Mouse (Mus musculus) lung, postnatal 25 days (tissue): Measurements from ENCODE around the gene Adam11.

Experiments
- DNase-seq: peaks from one replicate; pipeline ENCODE4 v3.0.0; 2022; ENCODE audit warnings: low spot score

The Adam11 gene

DNA sequence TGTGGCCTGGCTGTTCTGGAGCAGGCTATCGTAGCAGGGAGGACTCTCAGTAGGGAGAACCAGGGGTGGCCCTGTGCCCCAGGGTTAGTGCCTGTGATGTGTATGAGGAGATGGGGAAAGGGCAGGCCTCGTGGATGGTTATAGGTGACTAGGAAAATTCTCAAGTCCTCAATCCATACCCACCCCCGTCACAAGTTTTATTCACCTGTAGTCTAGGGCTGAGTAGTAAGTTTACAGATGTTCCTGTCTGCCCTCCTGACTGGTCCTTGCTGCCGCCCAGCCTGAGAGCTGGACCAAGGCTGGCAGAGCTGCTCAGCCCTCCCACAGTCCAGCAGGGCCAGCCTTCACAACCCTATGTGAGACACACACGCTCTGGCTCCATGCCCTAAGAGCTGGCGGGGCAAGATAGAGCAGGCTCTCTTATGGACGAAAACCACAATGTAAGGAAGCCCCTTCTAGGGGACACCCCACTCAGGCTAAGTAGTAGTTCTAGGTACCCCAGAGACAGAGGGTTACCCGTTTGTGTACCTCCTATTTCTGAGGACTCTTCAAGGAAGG, 17.9 kb downstream of the Adam11 start:
- no peak for DNase-seq

DNA sequence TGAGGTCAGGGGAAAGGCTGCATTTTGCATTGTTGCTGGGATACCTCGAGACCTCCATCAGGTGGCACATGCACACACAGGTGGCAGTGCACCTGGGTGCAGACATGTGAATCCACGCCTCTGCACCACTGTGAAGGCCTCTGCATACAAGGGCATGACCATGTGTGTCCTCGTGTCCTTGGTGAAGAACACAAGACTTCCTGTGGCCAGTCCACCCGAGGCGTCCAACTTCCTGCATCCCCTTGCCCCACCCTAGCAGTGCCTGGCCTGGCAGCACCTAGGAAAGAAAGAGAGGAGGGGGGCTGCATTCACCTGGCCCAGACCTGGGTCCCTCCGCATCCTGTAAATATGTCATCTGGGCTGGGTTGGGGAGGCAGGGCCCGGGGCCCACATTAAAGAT, 18.6 kb downstream of the Adam11 start:
- DNase-seq: peak; percentile 18

DNA sequence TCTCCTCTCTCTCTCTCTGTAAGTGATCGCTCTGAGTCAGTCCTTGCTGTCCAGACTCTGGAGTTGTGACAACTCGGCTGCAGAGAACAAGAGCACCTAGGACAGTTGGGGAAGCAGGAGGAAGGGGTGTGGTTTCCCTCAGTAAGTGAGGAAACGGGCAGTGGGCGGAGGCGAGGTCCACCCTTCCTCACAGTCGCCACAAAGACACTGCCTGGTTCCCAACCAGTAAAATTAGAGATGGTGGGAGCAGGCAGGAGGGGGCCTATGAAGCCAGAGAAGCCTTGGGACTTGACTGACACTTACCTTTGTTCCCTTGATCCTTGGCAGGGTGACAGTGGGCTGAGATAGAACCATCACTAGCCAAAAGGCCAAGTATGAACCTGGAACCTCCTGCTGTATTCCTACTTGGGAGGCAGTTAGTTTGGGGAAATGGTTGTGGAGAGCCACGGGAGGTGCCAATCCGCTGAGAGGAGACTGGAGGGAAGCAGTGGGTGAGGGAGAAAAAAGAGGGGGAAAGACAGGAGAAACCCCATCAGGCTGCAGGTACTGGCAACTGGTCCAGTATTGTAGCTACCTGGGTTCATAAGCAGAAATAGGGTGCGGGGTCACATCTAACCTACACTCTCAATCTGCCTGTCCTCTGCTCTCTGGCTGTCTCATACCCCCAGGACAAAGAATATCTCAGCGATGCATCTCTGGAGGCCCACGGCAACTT, 19.2 kb downstream of the Adam11 start:
- DNase-seq: peak; percentile 79

DNA sequence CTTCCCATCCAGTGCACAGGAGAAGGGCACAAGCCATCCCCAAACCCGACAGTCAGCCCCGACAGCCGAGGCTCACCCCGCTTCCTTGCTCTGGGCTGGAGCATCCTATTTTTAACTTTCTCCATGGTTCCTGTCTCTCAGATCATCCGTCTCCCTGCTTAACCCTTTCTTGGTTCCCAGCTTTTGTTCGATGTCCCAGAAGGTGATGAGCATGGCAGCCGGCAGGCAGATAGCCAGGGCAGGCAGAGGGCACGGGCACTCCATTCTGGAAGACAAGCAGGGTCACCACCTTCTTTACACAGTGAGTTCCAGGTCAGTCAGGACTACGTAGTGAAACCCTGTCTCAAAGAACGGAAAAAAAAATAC, 19.7 kb downstream of the Adam11 start:
- no peak for DNase-seq

DNA sequence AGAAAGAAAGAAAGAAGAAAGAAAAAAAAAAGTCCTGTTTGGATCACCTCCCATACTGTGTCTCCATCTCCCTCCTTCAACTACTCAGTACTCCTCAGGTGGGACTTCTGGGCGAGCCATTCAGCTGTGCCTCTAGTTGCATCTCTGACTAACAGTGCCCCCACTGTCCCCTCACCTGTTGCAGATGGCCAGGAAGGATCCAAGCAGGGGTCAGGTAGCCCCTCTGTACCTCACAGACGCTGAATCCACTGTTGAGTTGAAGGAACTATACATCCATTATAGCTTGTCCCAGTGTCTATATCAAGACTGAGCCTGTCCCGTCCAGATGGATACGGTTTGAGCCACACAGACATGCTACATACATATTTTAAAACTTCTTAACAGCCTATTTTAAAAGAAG, 20.3 kb downstream of the Adam11 start:
- no peak for DNase-seq

DNA sequence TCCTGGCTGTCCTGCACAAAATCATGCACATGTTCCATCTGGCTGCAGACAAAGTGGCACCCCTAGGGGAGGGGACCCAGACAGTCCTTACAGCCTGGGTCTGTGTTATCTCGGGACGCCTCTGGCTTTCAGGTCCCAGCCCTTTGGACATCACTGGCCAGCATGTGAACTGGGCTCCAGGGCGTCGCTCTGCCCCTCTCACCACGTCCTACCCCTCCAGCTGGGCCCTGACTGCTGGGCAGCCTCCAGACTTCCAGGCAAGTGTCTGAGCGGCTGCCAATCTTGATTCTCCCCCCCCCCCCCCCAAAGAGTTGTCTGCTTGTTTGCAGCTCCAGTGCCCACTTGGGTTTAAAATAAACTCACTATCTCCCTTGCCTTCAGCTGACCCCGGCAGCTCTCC, 22.2 kb downstream of the Adam11 start:
- DNase-seq: no peak

DNA sequence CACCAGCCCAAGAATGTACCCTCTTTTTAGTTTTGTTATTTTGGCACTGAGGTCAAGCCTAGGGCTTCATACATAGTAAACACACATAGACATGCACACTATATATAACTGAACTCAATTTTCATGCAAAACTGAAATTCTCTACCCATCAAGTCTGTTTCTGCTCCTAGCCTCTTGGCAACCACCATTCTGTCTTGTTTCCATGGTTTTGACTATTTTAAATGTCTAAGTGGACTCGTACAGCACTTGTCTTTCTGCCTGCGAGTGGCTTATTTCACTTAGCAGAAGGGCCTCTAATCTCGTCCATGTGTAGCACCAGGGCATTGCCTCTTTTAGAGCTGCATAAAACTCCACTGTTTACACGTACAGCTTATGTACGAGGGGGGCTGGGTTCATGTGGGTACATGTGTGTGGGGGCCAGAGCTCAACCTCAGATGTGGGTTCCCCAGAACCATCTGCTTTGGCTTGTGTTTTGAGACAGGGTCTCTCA, 26.5 kb downstream of the Adam11 start:
- no peak for DNase-seq

DNA sequence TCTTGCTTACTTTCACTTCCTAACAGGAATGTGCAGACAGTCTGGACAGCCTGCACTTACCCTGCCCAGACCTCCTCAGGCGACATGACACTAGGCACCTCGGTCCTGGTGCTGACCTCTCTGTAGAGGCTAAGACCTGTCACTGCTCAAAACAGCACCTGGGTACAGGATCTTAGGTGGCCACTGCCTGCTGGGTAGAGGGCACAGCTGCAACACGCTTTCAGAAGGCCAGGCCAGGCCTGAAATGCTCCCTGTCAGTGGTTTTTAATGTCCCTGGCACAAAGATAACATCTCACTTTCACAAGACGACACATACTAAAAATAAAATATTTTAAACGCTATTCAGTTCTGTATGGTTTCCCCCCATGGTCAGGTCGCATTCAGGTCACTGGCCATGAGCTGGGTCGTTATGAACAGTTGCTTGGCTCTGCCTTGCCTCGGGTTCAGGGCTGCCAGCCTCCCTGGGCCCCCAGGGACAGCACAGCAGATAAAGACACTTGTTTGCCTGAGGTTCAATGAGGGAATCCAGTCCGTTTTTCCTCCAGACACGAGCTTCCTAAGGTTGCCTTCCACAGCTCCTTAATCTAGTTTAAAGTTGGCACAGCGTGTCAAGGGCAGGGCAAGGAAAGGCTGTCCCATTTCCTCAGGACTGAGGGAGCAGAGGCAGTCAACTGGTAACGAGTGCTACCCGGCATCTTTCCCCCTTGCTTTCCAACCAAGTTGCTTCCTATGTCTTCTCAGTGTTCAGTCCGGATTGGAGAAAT, 30.6 kb downstream of the Adam11 start:
- no peak for DNase-seq

DNA sequence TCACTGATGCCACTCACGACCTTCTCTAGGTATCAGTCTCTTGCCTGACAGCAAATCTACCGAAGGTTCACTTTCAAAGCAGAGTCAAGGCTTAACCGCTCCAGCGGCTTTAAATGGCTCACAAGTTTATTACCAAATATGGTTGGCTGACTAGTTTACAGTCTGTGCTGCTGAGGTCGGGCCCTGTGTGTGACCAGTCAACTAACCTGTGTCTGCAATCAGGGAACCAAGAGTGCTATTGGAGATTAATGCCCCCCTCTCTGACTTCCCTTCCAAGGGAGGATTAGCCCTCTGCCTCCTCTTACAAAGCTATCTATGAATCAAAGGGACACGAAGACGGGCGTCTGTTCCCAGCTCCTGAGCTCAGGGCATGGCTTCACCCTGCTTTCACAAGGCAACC, 32.9 kb downstream of the Adam11 start:
- DNase-seq: no peak

DNA sequence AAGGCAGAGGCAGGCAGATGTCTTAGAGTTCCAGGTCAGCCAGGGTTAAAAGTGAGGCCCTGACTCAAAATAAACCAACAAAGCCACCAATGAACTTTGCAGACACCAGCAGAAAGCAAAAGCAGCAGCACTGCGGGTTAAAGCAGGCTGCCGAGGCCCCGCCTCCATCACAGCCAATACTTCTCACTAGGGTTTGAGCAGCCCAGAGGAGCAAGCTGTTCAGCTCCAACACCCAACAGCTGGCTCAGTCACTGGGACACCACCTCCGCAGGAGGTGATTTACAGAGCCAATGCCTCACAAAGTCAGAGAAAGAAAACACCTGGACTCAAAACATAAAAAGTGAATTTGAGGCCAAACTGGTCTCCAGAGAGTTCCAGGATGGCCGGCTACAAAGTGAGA, 42.2 kb downstream of the Adam11 start:
- DNase-seq: no peak

DNA sequence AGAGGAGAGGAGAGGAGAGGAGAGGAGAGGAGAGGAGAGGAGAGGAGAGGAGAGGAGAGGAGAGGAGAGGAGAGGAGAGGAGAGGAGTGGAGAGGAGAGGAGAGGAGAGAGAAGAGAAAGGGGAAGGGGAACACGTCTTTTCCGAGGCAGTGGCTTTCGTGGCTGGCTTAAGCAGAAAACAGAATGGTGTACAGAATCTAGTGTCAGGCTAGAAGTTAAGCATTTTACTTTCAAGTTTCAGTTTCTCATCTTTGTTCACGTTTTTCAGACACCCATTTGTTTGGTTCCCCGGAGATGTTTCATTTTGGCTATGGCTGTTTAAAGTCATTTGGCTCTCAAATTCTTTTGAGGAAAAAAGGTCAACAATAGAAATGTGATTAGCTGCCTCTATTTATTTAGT, 47.0 kb downstream of the Adam11 start:
- no peak for DNase-seq

DNA sequence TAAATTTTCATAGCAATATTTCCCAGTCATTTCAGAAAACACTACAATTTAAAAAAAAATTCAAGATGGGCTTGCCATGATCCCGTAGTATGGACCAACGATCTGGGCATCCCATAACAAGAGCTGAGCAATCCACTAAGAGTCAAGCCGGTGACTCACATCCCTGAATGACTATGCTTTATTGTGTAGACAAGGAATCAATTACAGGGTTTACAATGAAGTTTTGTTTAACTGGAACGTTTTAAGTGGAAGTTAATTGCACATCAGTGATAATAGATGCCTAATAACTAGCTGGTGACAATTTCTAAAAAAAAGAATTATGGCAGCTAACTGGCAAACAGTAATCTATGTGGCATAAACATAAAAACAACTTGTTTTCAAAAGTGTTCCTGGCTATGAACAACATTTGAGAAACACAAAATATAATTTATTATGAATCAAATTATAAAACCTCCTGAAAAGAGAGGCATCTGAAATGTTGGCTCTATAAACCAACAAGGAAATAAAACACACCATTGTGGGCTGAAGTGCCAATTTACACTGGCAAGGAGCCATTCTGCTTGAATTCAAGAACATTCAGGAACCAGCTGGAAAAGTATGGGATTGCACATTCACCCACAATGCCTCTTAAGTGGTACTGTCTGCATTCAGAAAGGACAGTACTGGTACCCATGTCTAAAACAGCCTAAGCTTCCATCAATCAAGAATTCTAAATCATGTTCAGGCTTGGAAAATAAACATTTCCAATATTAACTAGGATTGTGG, 49.7 kb downstream of the Adam11 start:
- DNase-seq: no peak

DNA sequence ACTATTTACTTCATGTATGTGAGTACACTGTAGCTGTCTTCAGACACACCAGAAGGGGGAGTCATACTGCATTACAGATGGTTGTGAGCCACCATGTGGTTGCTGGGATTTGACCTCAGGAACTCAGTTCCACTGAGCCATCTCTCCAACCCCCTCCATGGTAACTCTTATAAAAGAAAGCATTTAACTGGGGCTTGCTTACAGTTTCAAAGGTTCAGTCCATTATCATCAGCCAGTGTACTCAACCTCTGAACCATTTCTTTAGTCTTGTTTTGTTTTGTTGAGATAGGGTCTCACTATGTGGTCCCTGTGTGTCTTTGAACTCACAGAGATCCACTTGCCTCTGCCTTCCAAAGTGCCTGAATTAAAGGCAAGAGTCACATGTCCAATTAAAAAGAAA, 53.6 kb downstream of the Adam11 start:
- DNase-seq: no peak

DNA sequence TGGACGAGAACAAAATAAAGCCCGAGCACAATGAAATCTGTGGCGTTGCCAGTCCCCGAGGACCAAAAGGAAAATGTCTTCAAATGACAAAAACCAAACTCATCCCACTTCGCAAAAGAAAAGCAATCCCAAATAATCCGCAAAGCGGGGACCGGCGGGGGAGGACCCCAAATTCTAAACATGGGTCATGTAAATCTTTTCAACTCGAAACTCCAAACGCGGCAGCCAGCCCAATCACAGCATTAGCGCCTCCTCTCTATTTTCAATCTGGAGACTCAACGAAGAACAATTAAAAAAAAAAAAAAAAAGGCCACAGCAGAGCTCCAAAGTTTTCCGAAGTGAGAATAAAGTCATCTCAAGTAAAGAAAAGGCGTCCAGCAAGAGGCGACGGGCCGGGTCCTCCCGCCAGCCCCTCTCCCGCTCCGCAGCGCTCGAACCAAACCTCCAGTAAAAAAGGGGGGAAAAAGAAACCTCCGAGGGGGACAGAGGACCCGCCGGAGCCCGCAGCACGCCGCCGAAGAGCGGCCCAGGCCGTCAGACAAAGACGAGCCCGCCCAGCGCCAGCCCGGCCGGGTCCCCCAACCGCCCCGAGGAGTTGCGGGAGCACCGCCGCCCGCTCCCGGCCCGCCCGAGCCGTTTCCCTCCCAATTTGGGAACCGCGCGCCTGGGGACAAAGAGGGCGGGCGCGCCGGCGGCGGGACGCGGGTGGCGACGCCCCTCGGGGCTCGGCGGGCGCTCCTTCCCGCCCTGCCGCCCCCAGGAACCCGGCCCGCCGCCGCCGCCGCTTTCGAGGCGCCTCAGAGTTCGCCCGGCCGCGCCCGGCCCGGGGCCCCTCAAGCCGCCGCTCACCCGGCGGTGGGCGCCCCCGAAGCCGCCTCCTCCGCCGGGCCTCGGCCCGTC, 57.1 kb downstream of the Adam11 start:
- no peak for DNase-seq

DNA sequence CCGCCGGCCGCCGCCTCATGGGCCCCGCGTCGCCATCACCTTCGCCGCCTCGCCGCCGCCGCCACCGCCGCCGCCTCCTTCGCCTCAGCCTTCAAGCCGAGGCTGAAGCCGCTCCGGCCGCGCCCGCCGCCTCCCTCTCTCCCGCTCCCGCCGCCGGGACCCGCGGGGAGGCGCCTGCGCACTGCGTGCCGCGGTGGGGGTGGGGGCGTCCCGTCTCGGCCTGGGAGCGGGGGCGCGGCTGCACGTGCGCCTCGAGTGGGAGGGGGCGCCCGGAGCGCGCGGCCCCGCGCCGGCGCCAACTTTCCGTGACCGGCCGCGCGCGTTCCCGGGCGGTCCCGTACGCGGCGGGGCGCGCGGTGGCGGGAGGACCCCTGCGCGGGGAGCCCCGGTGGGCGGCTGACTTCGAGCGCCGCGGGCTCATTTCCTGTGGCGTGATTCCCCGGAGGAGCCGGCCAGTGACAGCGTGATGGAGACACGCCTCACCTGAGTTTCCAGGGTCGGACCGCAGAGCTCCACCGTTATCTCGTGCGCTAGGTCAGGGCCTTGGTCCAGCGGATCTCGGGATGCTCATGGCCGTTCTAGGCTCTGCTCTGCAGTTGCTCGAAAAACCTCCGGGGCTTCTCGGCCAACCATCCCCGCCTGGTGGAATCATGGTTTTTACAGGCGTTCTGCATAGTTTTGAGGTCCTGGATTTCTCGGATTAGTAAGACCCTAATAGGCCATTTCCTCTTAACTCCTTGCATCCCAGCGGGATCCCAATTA, 58.0 kb downstream of the Adam11 start, which contains the start of gene Gjc1:
TSS of gene Gjc1 (minus strand) at position 680 of the 762 bp plus-strand sequence.
- DNase-seq: peak; percentile 53

DNA sequence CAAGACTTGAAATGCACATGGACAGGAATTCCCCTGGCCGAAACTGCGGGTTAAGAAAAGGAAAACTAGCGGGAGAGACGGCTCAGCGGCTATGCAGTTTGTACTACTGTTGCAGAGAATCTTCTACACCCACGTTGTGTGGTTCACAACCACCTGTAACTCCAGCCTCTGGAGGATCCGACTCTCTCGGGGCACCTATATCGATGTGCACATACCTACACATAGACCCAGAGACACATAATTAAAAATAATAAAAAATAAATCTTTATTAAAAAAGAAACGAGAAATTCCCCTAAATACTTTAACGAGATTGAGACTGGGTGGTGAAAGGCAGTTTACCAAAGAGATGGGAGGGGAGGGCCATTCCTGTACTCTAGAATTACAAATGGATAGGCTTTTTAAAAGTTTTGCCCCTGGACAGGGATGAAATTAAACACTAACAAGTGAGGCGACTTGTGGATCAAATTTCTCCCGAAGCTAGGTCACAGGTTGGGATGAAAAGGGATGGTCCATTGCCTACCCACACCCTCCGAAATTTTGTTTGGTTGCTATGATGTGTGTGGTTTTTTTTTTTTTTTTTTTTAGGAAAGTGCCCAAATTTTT, 58.6 kb downstream of the Adam11 start:
- no peak for DNase-seq

DNA sequence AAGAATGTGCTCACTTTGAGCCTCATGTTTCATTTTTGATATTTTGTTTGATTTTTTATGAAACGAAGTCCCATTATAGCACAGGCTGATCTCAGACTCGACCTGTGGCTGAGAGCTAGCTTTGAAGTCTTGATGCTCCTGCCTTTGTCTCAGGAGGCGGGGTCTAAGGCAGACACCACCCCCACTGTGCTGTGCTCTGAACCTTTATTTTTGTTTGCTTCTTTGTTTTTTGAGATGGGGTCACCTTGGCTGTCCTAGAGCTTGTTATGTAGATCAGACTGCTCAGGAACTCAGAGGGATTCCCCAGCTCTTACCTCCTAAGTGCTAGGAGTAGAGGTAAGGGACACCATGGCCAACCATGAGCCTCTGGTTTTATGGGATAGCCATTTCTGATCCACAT, 59.2 kb downstream of the Adam11 start:
- DNase-seq: no peak

DNA sequence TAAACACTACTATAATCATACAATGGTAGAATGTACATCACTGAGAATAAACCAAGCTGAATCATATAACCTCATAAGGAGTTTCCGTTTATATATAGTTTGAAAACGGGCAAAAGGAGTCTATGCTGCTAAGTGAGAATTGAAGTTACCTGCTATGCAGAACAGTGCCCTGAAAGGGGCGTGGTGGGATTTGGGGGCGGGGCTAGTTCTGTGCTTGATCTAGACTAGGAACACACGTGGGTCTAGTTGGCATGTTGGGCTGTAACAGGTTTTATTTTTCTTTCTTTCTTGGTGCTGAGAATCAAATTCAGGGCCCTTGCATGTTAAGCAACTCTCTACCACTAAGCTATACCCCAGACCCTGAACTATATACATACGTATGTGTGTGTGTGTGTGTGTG, 60.0 kb downstream of the Adam11 start:
- DNase-seq: no peak

DNA sequence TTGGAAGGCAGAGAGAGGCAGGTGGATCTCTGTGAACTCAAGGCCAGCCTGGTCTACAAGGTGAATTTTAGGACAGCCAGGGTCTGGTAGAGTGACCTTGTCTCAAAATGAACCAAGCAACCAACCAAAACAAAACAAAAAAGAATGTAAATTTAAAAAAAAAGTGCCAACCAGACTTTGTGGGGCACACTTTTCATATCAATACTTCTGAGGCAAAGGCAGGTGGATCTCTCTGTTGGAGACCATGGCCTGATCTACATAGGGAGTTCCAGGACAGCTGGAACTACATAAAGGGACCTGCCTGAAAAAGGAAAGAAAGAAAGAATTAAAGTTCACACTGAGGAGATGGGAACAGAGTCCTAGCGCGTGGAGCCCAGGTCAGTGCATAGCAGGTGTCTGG, 65.2 kb downstream of the Adam11 start:
- no peak for DNase-seq

DNA sequence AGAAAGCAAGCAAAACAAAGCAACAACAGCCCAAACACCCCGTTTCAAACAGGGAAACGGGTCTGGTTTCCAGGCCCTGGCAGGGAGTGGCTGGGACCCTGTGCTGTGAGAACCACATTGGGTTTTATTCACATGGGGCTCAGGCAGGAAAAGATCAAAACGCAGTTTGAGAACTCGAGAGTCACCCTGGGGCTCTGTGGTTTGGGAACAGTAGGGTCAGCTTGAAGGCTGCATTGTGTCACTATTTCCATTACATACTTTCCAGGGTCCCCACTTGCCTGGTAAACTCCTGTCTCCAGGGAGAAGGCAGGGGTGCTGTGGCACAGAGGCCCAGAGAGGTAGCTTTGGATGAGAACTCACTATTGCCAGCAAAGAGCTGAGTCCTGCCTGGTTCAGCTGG, 65.9 kb downstream of the Adam11 start:
- DNase-seq: no peak
